Mouse (Mus musculus): Measurements from ENCODE around the gene Carhsp1.

Carhsp1 gene

GRCm38 (mm10) chr16:8676228-8676627, 4.3 kb upstream of the Carhsp1 start:
- intact Hi-C loops (cut with DNase I) = loop anchor here (2.0 kb wide), 2 partner anchors 31 to 263 kb away; no protein-coding TSS in a partner anchor

- intact Hi-C loops (cut with DNase I) = no loop called here
Observed at GRCm38 (mm10) chr16:8675559-8675958, 3.6 kb upstream of the Carhsp1 start.

GRCm38 (mm10) chr16:8674165-8674564, 2.2 kb upstream of the Carhsp1 start:
- intact Hi-C loops (cut with DNase I) = loop anchor here (5.0 kb wide), 1 partner anchor 37 kb away; the partner anchor contains the start of genes Pmm2 and Tmem186

GRCm38 (mm10) chr16:8673343-8673742, 1.4 kb upstream of the Carhsp1 start:
- intact Hi-C loops (cut with DNase I) = loop anchor here (1.0 to 5.0 kb wide), 2 partner anchors 36 to 179 kb away; partner anchors contain the start of genes Pmm2 and Tmem186

GRCm38 (mm10) chr16:8672811-8673210, 856 bp upstream of the Carhsp1 start:
- intact Hi-C loops (cut with DNase I) = loop anchor here (1.0 to 5.0 kb wide), 2 partner anchors 36 to 179 kb away; partner anchors contain the start of genes Pmm2 and Tmem186

- intact Hi-C loops (cut with DNase I) = loop anchor here (5.0 kb wide), 1 partner anchor 35 kb away; the partner anchor contains the start of genes Pmm2 and Tmem186
Observed at GRCm38 (mm10) chr16:8672350-8672687, 364 bp upstream of the Carhsp1 start.

- intact Hi-C loops (cut with DNase I) = loop anchor here (5.0 kb wide), 1 partner anchor 33 kb away; the partner anchor contains the start of genes Pmm2 and Tmem186
Observed at GRCm38 (mm10) chr16:8670041-8671035, 1.6 kb downstream of the Carhsp1 start.

- intact Hi-C loops (cut with DNase I) = no loop called here
Observed at GRCm38 (mm10) chr16:8669432-8669831, 2.5 kb downstream of the Carhsp1 start.

- intact Hi-C loops (cut with DNase I) = no loop called here
Observed at GRCm38 (mm10) chr16:8668386-8668785, 3.6 kb downstream of the Carhsp1 start.

- intact Hi-C loops (cut with DNase I) = no loop called here
Observed at GRCm38 (mm10) chr16:8667814-8668213, 4.1 kb downstream of the Carhsp1 start.

- intact Hi-C loops (cut with DNase I) = no loop called here
Observed at GRCm38 (mm10) chr16:8667261-8667660, 4.7 kb downstream of the Carhsp1 start.

GRCm38 (mm10) chr16:8666452-8666851, 5.5 kb downstream of the Carhsp1 start:
- intact Hi-C loops (cut with DNase I) = no loop called here

- intact Hi-C loops (cut with DNase I) = no loop called here
Observed at GRCm38 (mm10) chr16:8665367-8665766, 6.6 kb downstream of the Carhsp1 start.

- intact Hi-C loops (cut with DNase I) = no loop called here
Observed at GRCm38 (mm10) chr16:8663606-8664539, 8.1 kb downstream of the Carhsp1 start.

- intact Hi-C loops (cut with DNase I) = no loop called here
Observed at GRCm38 (mm10) chr16:8663022-8663421, 8.9 kb downstream of the Carhsp1 start.

GRCm38 (mm10) chr16:8658764-8659163, 13.2 kb downstream of the Carhsp1 start:
- intact Hi-C loops (cut with DNase I) = no loop called here

- intact Hi-C loops (cut with DNase I) = no loop called here
Observed at GRCm38 (mm10) chr16:8658349-8658748, 13.6 kb downstream of the Carhsp1 start.

GRCm38 (mm10) chr16:8656256-8656655, 15.7 kb downstream of the Carhsp1 start:
- intact Hi-C loops (cut with DNase I) = no loop called here

GRCm38 (mm10) chr16:8655599-8655998, 16.4 kb downstream of the Carhsp1 start:
- intact Hi-C loops (cut with DNase I) = no loop called here

- intact Hi-C loops (cut with DNase I) = no loop called here
Observed at GRCm38 (mm10) chr16:8655108-8655507, 16.8 kb downstream of the Carhsp1 start.

GRCm38 (mm10) chr16:8650007-8650406, 21.9 kb downstream of the Carhsp1 start:
- intact Hi-C loops (cut with DNase I) = no loop called here
